Mouse (Mus musculus) heart, embryonic 14.5 days (tissue): ENCODE measurements around the gene Hyls1. TPM values are rescaled to one million over a fixed set of nuclear protein-coding genes. Genes with fewer than 3 reads are reported as not detected.
"Not testable (repeated sequence)": the region's sequence is repeated elsewhere in the genome, so short reads cannot be mapped to it uniquely, and the experiment has no call there.

Experiments used
- ATAC-seq: fragments of 200-750 bp; cut with Nextera tagmentation; 2 replicates; pipeline ENCODE4 v1.8.0; 2017; ENCODE audit warnings: low read depth, moderate TSS enrichment; ENCODE audit not compliant: insufficient number of reproducible peaks, insufficient read depth, low FRiP score
- H3K27ac ChIP-seq, 2 experiments: fragments of 200-500 bp in 1 of 2; fragments of 300-500 bp in 1 of 2; sonication (generic) in 1 of 2; replicated peaks in 1 of 2; 2 replicates each; pipeline ENCODE4 v1.5.1; 2012 to 2014; ENCODE audit warnings: low read depth in 2 of 2, low read length in 2 of 2, control low read depth in 1 of 2, mild to moderate bottlenecking in 1 of 2, mixed read lengths in 1 of 2; ENCODE audit not compliant: control insufficient read depth in 1 of 2, insufficient read depth in 1 of 2
- H3K27me3 ChIP-seq: fragments of 300-500 bp; sonication (generic); 2 replicates; pipeline ENCODE4 v1.6.1; 2014; ENCODE audit warnings: mild to moderate bottlenecking, low read length, control low read depth; ENCODE audit not compliant: control insufficient read depth, insufficient read depth
- H3K36me3 ChIP-seq: fragments of 300-500 bp; sonication (generic); 2 replicates; pipeline ENCODE4 v1.6.1; 2014; ENCODE audit warnings: mild to moderate bottlenecking, control low read depth, low read length, mixed read lengths; ENCODE audit not compliant: control insufficient read depth, insufficient read depth
- H3K4me1 ChIP-seq, 2 experiments: fragments of 200-500 bp in 1 of 2; fragments of 300-500 bp in 1 of 2; sonication (generic) in 1 of 2; 2 replicates each; pipeline ENCODE4 v1.6.1; 2012 to 2014; ENCODE audit warnings: low read length in 2 of 2, control low read depth in 1 of 2, mixed read lengths in 1 of 2; ENCODE audit not compliant: control insufficient read depth in 2 of 2, insufficient read depth in 2 of 2
- H3K4me2 ChIP-seq: fragments of 300-500 bp; sonication (generic); 2 replicates; pipeline ENCODE4 v1.6.1; 2014; ENCODE audit warnings: mild to moderate bottlenecking, low read length
- H3K4me3 ChIP-seq, 2 experiments: fragments of 200-500 bp in 1 of 2; fragments of 300-500 bp in 1 of 2; sonication (generic) in 1 of 2; 2 replicates each; pipeline ENCODE4 v1.5.1; 2012 to 2014; ENCODE audit warnings: low read length in 2 of 2, mild to moderate bottlenecking in 2 of 2, control low read depth in 1 of 2, low read depth in 1 of 2, moderate library complexity in 1 of 2; ENCODE audit not compliant: control insufficient read depth in 1 of 2, insufficient read depth in 1 of 2
- H3K9ac ChIP-seq: fragments of 300-500 bp; sonication (generic); 2 replicates; pipeline ENCODE4 v1.6.1; 2014; ENCODE audit warnings: mild to moderate bottlenecking, low read length
- H3K9me3 ChIP-seq: fragments of 300-500 bp; sonication (generic); 2 replicates; pipeline ENCODE4 v1.6.1; 2016; ENCODE audit warnings: low read length, control low read depth; ENCODE audit not compliant: control insufficient read depth
- WGBS: fragments of 180-500 bp; shearing (Covaris S2); extraction: QIAGEN DNeasy Blood & Tissue Kit; methylation state at CpG from one replicate; pipeline ENCODE4 v1.1.7; 2014; 5-methylcytosine and 5-hydroxymethylcytosine counted together
- polyA plus RNA-seq: library from polyadenylated mRNA; unstranded; fragments of >200 nt; fragmentation: Nextera tagmentation; extraction: Ambion mirVana; gene quantifications from 2 replicates; pipeline ENCODE4 v1.2.1, GENCODE M21; 2014

Hyls1 gene
- polyA plus RNA-seq: 14.8 and 15.8 TPM in 2 replicates

GRCm38 (mm10) chr9:35569571-35570534 is at the start of gene Hyls1, which contains the start of gene Pate2:
TSS of gene Hyls1 (minus strand) at chr9:35570398.
TSS of gene Pate2 (plus strand) at chr9:35570284.
- under 1% methylated on average over 86 of the region's 86 CpGs for WGBS
- peak within 1 kb of the TSS; percentile 81 for H3K9ac ChIP-seq
- H3K27ac ChIP-seq: peak within 1 kb of the TSS; percentile 92 to 96
- no peaks in the 10 kb centered on the region for H3K9me3 ChIP-seq
- peaks cover 4 to 19% of the 10 kb centered on the region in 2 experiments; a peak in 3 of 4 replicates for H3K4me1 ChIP-seq
- peaks cover 35% of the 10 kb centered on the region for H3K36me3 ChIP-seq
- ATAC-seq: peak; percentile 95
- peaks cover 11% of the 10 kb centered on the region for H3K27me3 ChIP-seq
- peak within 1 kb of the TSS; percentile 82 for H3K4me2 ChIP-seq
- peak within 1 kb of the TSS; percentile 67 to 95 for H3K4me3 ChIP-seq

GRCm38 (mm10) chr9:35616784-35617183 is 46.6 kb upstream of the Hyls1 start:
- WGBS: 54% methylated on average over 2 of the region's 2 CpGs
- ATAC-seq, H3K9me3 ChIP-seq, H3K4me1 ChIP-seq, H3K9ac ChIP-seq, H3K27me3 ChIP-seq, H3K4me2 ChIP-seq, H3K36me3 ChIP-seq, H3K4me3 ChIP-seq, H3K27ac ChIP-seq: not testable (repeated sequence)

GRCm38 (mm10) chr9:35614005-35614404 is 43.8 kb upstream of the Hyls1 start:
- WGBS: 18% methylated on average over 2 of the region's 2 CpGs
- H3K27ac ChIP-seq: no peak overlapping the region
- ATAC-seq: no peak
- no peaks in the 10 kb centered on the region for H3K27me3 ChIP-seq
- no peak overlapping the region for H3K9ac ChIP-seq
- no peak overlapping the region for H3K4me2 ChIP-seq
- H3K4me1 ChIP-seq: no peaks in the 10 kb centered on the region
- no peaks in the 10 kb centered on the region for H3K36me3 ChIP-seq
- H3K9me3 ChIP-seq: no peaks in the 10 kb centered on the region
- no peak overlapping the region for H3K4me3 ChIP-seq

GRCm38 (mm10) chr9:35611841-35612240 is 41.6 kb upstream of the Hyls1 start, which contains the start of gene Pate4:
TSS of gene Pate4 (minus strand) at chr9:35611941.
- WGBS: 68% methylated on average over 1 of the region's 1 CpGs
- H3K36me3 ChIP-seq: no peaks in the 10 kb centered on the region
- no peak within 1 kb of the TSS for H3K4me2 ChIP-seq
- H3K9ac ChIP-seq: no peak within 1 kb of the TSS
- no peak within 1 kb of the TSS for H3K27ac ChIP-seq
- no peak for ATAC-seq
- H3K4me1 ChIP-seq: no peaks in the 10 kb centered on the region
- no peaks in the 10 kb centered on the region for H3K9me3 ChIP-seq
- no peak within 1 kb of the TSS for H3K4me3 ChIP-seq
- no peaks in the 10 kb centered on the region for H3K27me3 ChIP-seq

GRCm38 (mm10) chr9:35607647-35608405 is 37.6 kb upstream of the Hyls1 start:
- Histone ChIP-seq H3K9me3 (no peaks in the 10 kb centered on the region), H3K9ac (no peak overlapping the region), H3K4me2 (no peak overlapping the region), H3K27ac (no peak overlapping the region), H3K36me3 (no peaks in the 10 kb centered on the region), H3K4me3 (no peak overlapping the region), H3K4me1 (no peaks in the 10 kb centered on the region), H3K27me3 (no peaks in the 10 kb centered on the region)
- no peak for ATAC-seq
- 59% methylated on average over 8 of the region's 8 CpGs for WGBS

GRCm38 (mm10) chr9:35592903-35593302 is 22.7 kb upstream of the Hyls1 start:
- ATAC-seq: no peak
- Histone ChIP-seq H3K4me2 (no peak overlapping the region), H3K9me3 (no peaks in the 10 kb centered on the region), H3K4me1 (no peaks in the 10 kb centered on the region), H3K4me3 (no peak overlapping the region), H3K27ac (no peak overlapping the region), H3K36me3 (no peaks in the 10 kb centered on the region), H3K9ac (no peak overlapping the region), H3K27me3 (no peaks in the 10 kb centered on the region)
- 15% methylated on average over 2 of the region's 2 CpGs for WGBS

- ATAC-seq: no peak
- Histone ChIP-seq H3K4me3 (no peak overlapping the region), H3K27me3 (no peaks in the 10 kb centered on the region), H3K27ac (no peak overlapping the region), H3K36me3 (no peaks in the 10 kb centered on the region), H3K4me1 (no peaks in the 10 kb centered on the region), H3K9me3 (no peaks in the 10 kb centered on the region), H3K4me2 (no peak overlapping the region), H3K9ac (no peak overlapping the region)
- 27% methylated on average over 1 of the region's 1 CpGs for WGBS
Measured at GRCm38 (mm10) chr9:35587674-35588073, 17.5 kb upstream of the Hyls1 start.
